Mouse (Mus musculus): ENCODE measurements around the gene Fam19a3. TPM values are rescaled to one million over a fixed set of nuclear protein-coding genes. Genes with fewer than 3 reads are reported as not detected.
"Not testable (repeated sequence)": the region's sequence is repeated elsewhere in the genome, so short reads cannot be mapped to it uniquely, and the experiment has no call there.

Fam19a3 gene
- polyA plus RNA-seq, 1 experiment from 2014 or later: not detected

- H3K27ac ChIP-seq (ENCODE audit: low read depth, low read length): no peak overlapping the region
- H3K4me1 ChIP-seq (ENCODE audit: control insufficient read depth, insufficient read depth, low read length): peaks cover 5% of the 10 kb centered on the region
- ATAC-seq (ENCODE audit: insufficient read depth, low FRiP score, low TSS enrichment) (no peak), DNase-seq (ENCODE audit: low spot score) (no peak)
- H3K9me3 ChIP-seq (ENCODE audit: control insufficient read depth, low read length): no peaks in the 10 kb centered on the region
- WGBS: 84% methylated on average over 1 of the region's 1 CpGs
- no peaks in the 10 kb centered on the region for H3K27me3 ChIP-seq (ENCODE audit: control insufficient read depth, insufficient read depth, low read length)
- H3K9ac ChIP-seq (ENCODE audit: low read length): no peak overlapping the region
- H3K4me3 ChIP-seq (ENCODE audit: low read depth, low read length): no peak overlapping the region
- no peak overlapping the region for H3K4me2 ChIP-seq (ENCODE audit: low read depth)
- no peaks in the 10 kb centered on the region for H3K36me3 ChIP-seq (ENCODE audit: control insufficient read depth, insufficient read depth, low read length)
Measured at GRCm38 (mm10) chr3:104814746-104815145, 33.1 kb upstream of the Fam19a3 start.

- not testable (repeated sequence) for H3K27ac ChIP-seq (ENCODE audit: low read depth, low read length); H3K9me3 ChIP-seq (ENCODE audit: control insufficient read depth, low read length); ATAC-seq (ENCODE audit: insufficient read depth, low FRiP score, low TSS enrichment); H3K36me3 ChIP-seq (ENCODE audit: control insufficient read depth, insufficient read depth, low read length); H3K4me3 ChIP-seq (ENCODE audit: low read depth, low read length); H3K9ac ChIP-seq (ENCODE audit: low read length); DNase-seq (ENCODE audit: low spot score); H3K4me1 ChIP-seq (ENCODE audit: control insufficient read depth, insufficient read depth, low read length); H3K4me2 ChIP-seq (ENCODE audit: low read depth); H3K27me3 ChIP-seq (ENCODE audit: control insufficient read depth, insufficient read depth, low read length)
- WGBS: 92% methylated on average over 7 of the region's 7 CpGs
Measured at GRCm38 (mm10) chr3:104813227-104813626, 31.6 kb upstream of the Fam19a3 start.

GRCm38 (mm10) chr3:104812254-104812653 lies 30.6 kb upstream of the Fam19a3 start:
- Histone ChIP-seq H3K4me1 (ENCODE audit: control insufficient read depth, insufficient read depth, low read length) (no peaks in the 10 kb centered on the region), H3K36me3 (ENCODE audit: control insufficient read depth, insufficient read depth, low read length) (no peaks in the 10 kb centered on the region), H3K4me2 (ENCODE audit: low read depth) (no peak overlapping the region), H3K27ac (ENCODE audit: low read depth, low read length) (no peak overlapping the region), H3K9ac (ENCODE audit: low read length) (no peak overlapping the region), H3K9me3 (ENCODE audit: control insufficient read depth, low read length) (no peaks in the 10 kb centered on the region), H3K27me3 (ENCODE audit: control insufficient read depth, insufficient read depth, low read length) (no peaks in the 10 kb centered on the region), H3K4me3 (ENCODE audit: low read depth, low read length) (no peak overlapping the region)
- no peak for DNase-seq (ENCODE audit: low spot score)
- WGBS: 88% methylated on average over 4 of the region's 4 CpGs
- ATAC-seq (ENCODE audit: insufficient read depth, low FRiP score, low TSS enrichment): no peak

- Histone ChIP-seq H3K4me2 (ENCODE audit: low read depth) (no peak overlapping the region), H3K36me3 (ENCODE audit: control insufficient read depth, insufficient read depth, low read length) (no peaks in the 10 kb centered on the region), H3K4me3 (ENCODE audit: low read depth, low read length) (no peak overlapping the region), H3K9ac (ENCODE audit: low read length) (no peak overlapping the region), H3K9me3 (ENCODE audit: control insufficient read depth, low read length) (no peaks in the 10 kb centered on the region), H3K4me1 (ENCODE audit: control insufficient read depth, insufficient read depth, low read length) (no peaks in the 10 kb centered on the region), H3K27ac (ENCODE audit: low read depth, low read length) (no peak overlapping the region), H3K27me3 (ENCODE audit: control insufficient read depth, insufficient read depth, low read length) (no peaks in the 10 kb centered on the region)
- 27% methylated on average over 3 of the region's 3 CpGs for WGBS
- no peak for DNase-seq (ENCODE audit: low spot score)
- ATAC-seq (ENCODE audit: insufficient read depth, low FRiP score, low TSS enrichment): no peak
Measured at GRCm38 (mm10) chr3:104811752-104812151, 30.1 kb upstream of the Fam19a3 start.

- no peaks in the 10 kb centered on the region for H3K4me1 ChIP-seq (ENCODE audit: control insufficient read depth, insufficient read depth, low read length)
- H3K4me2 ChIP-seq (ENCODE audit: low read depth): no peak overlapping the region
- H3K4me3 ChIP-seq (ENCODE audit: low read depth, low read length): no peak overlapping the region
- WGBS: 93% methylated on average over 9 of the region's 9 CpGs
- H3K27me3 ChIP-seq (ENCODE audit: control insufficient read depth, insufficient read depth, low read length): no peaks in the 10 kb centered on the region
- H3K9me3 ChIP-seq (ENCODE audit: control insufficient read depth, low read length): no peaks in the 10 kb centered on the region
- H3K27ac ChIP-seq (ENCODE audit: low read depth, low read length): no peak overlapping the region
- H3K36me3 ChIP-seq (ENCODE audit: control insufficient read depth, insufficient read depth, low read length): no peaks in the 10 kb centered on the region; the same call in 1 of the 2 replicates
- DNase-seq (ENCODE audit: low spot score) (no peak), ATAC-seq (ENCODE audit: insufficient read depth, low FRiP score, low TSS enrichment) (no peak)
- no peak overlapping the region for H3K9ac ChIP-seq (ENCODE audit: low read length)
Measured at GRCm38 (mm10) chr3:104805539-104805938, 23.9 kb upstream of the Fam19a3 start.

- Histone ChIP-seq H3K27ac (ENCODE audit: low read depth, low read length) (no peak overlapping the region), H3K9ac (ENCODE audit: low read length) (no peak overlapping the region), H3K4me2 (ENCODE audit: low read depth) (no peak overlapping the region), H3K4me1 (ENCODE audit: control insufficient read depth, insufficient read depth, low read length) (no peaks in the 10 kb centered on the region), H3K4me3 (ENCODE audit: low read depth, low read length) (no peak overlapping the region), H3K27me3 (ENCODE audit: control insufficient read depth, insufficient read depth, low read length) (no peaks in the 10 kb centered on the region), H3K36me3 (ENCODE audit: control insufficient read depth, insufficient read depth, low read length) (no peaks in the 10 kb centered on the region; the same call in 1 of the 2 replicates), H3K9me3 (ENCODE audit: control insufficient read depth, low read length) (no peaks in the 10 kb centered on the region)
- ATAC-seq (ENCODE audit: insufficient read depth, low FRiP score, low TSS enrichment) (no peak), DNase-seq (ENCODE audit: low spot score) (no peak)
- WGBS: 85% methylated on average over 10 of the region's 10 CpGs
Measured at GRCm38 (mm10) chr3:104804312-104804711, 22.7 kb upstream of the Fam19a3 start.

GRCm38 (mm10) chr3:104801481-104801880 lies 19.8 kb upstream of the Fam19a3 start:
- WGBS: 88% methylated on average over 6 of the region's 6 CpGs
- Histone ChIP-seq H3K9ac (ENCODE audit: low read length) (no peak overlapping the region), H3K4me1 (ENCODE audit: control insufficient read depth, insufficient read depth, low read length) (no peaks in the 10 kb centered on the region), H3K4me3 (ENCODE audit: low read depth, low read length) (no peak overlapping the region), H3K4me2 (ENCODE audit: low read depth) (no peak overlapping the region), H3K27ac (ENCODE audit: low read depth, low read length) (no peak overlapping the region), H3K27me3 (ENCODE audit: control insufficient read depth, insufficient read depth, low read length) (no peaks in the 10 kb centered on the region), H3K36me3 (ENCODE audit: control insufficient read depth, insufficient read depth, low read length) (no peaks in the 10 kb centered on the region; the same call in 1 of the 2 replicates), H3K9me3 (ENCODE audit: control insufficient read depth, low read length) (no peaks in the 10 kb centered on the region)
- no peak for ATAC-seq (ENCODE audit: insufficient read depth, low FRiP score, low TSS enrichment)
- DNase-seq (ENCODE audit: low spot score): no peak

GRCm38 (mm10) chr3:104800681-104801080 lies 19.0 kb upstream of the Fam19a3 start:
- 95% methylated on average over 11 of the region's 11 CpGs for WGBS
- Histone ChIP-seq H3K4me1 (ENCODE audit: control insufficient read depth, insufficient read depth, low read length) (0 out of 2 replicates have a peak, but pooled peaks cover 3% of the 10 kb centered on the region), H3K9ac (ENCODE audit: low read length) (no peak overlapping the region), H3K9me3 (ENCODE audit: control insufficient read depth, low read length) (no peaks in the 10 kb centered on the region), H3K27me3 (ENCODE audit: control insufficient read depth, insufficient read depth, low read length) (no peaks in the 10 kb centered on the region), H3K27ac (ENCODE audit: low read depth, low read length) (no peak overlapping the region), H3K36me3 (ENCODE audit: control insufficient read depth, insufficient read depth, low read length) (no peaks in the 10 kb centered on the region; the same call in 1 of the 2 replicates), H3K4me2 (ENCODE audit: low read depth) (no peak overlapping the region), H3K4me3 (ENCODE audit: low read depth, low read length) (no peak overlapping the region)
- DNase-seq (ENCODE audit: low spot score) (no peak), ATAC-seq (ENCODE audit: insufficient read depth, low FRiP score, low TSS enrichment) (no peak)

GRCm38 (mm10) chr3:104796430-104797082 lies 14.9 kb upstream of the Fam19a3 start:
- DNase-seq (ENCODE audit: low spot score) (no peak), ATAC-seq (ENCODE audit: insufficient read depth, low FRiP score, low TSS enrichment) (no peak)
- Histone ChIP-seq H3K9ac (ENCODE audit: low read length) (no peak overlapping the region), H3K27ac (ENCODE audit: low read depth, low read length) (no peak overlapping the region), H3K27me3 (ENCODE audit: control insufficient read depth, insufficient read depth, low read length) (no peaks in the 10 kb centered on the region), H3K4me1 (ENCODE audit: control insufficient read depth, insufficient read depth, low read length) (peaks cover 14% of the 10 kb centered on the region), H3K4me2 (ENCODE audit: low read depth) (no peak overlapping the region), H3K36me3 (ENCODE audit: control insufficient read depth, insufficient read depth, low read length) (peaks cover 2% of the 10 kb centered on the region; the same call in 1 of the 2 replicates), H3K9me3 (ENCODE audit: control insufficient read depth, low read length) (no peaks in the 10 kb centered on the region), H3K4me3 (ENCODE audit: low read depth, low read length) (no peak overlapping the region)
- WGBS: 86% methylated on average over 15 of the region's 15 CpGs
